Mouse (Mus musculus) left cerebral cortex, postnatal 10 days (tissue): ENCODE measurements at regions not wholly inside any gene's neighbourhood (a gene's known extent, or its start where the extent isn't known, plus 50 kb on each side); places are given as distances from the start of the nearest gene placed in this dataset.

Source experiments
- DNase-seq, 2 experiments: peaks; one replicate each; pipeline ENCODE4 v3.0.0; 2021 to 2022; ENCODE audit warnings: low spot score in 2 of 2, mixed read lengths in 1 of 2; ENCODE audit errors: extremely low spot score in 1 of 2
- intact Hi-C: fragments of 180-260 bp; cut with DNase I; formaldehyde crosslinking; loops from one replicate; pipeline ENCODE4 v1.15.1; 2025

- intact Hi-C loops, result no loop called here
- no peak for DNase-seq
Measured at GRCm38 (mm10) chr7:145051616-145052015, 111.9 kb upstream of the Ccnd1 start.

GRCm38 (mm10) chr7:145050729-145051128 is 111.0 kb upstream of the Ccnd1 start:
- intact Hi-C loops, result no loop called here
- DNase-seq, result no peak

GRCm38 (mm10) chr7:145048481-145048877 is 108.8 kb upstream of the Ccnd1 start:
- DNase-seq, result no peak
- intact Hi-C loops, result no loop called here

GRCm38 (mm10) chr7:145047771-145048480 is 108.2 kb upstream of the Ccnd1 start:
- intact Hi-C loops, result no loop called here
- DNase-seq, result peak in 1 of 2 experiments; percentile 56

- no peak for DNase-seq
- intact Hi-C loops, result no loop called here
Measured at GRCm38 (mm10) chr7:145045230-145045629, 105.5 kb upstream of the Ccnd1 start.

GRCm38 (mm10) chr7:145043455-145044149 is 103.9 kb upstream of the Ccnd1 start:
- intact Hi-C loops, result no loop called here
- DNase-seq, result no peak

- DNase-seq, result no peak
- intact Hi-C loops, result no loop called here
Measured at GRCm38 (mm10) chr7:145040871-145041270, 101.1 kb upstream of the Ccnd1 start.

GRCm38 (mm10) chr7:145034385-145034784 is 94.7 kb upstream of the Ccnd1 start:
- intact Hi-C loops, result no loop called here
- no peak for DNase-seq

GRCm38 (mm10) chr7:145031275-145031674 is 91.5 kb upstream of the Ccnd1 start:
- intact Hi-C loops, result no loop called here
- no peak for DNase-seq

GRCm38 (mm10) chr7:145030635-145031141 is 91.0 kb upstream of the Ccnd1 start:
- DNase-seq, result peak; percentile 85 to 90
- intact Hi-C loops, result no loop called here

GRCm38 (mm10) chr7:145029622-145030021 is 89.9 kb upstream of the Ccnd1 start:
- intact Hi-C loops, result no loop called here

GRCm38 (mm10) chr7:145029124-145029523 is 89.4 kb upstream of the Ccnd1 start:
- intact Hi-C loops, result no loop called here
- DNase-seq, result no peak

More at GRCm38 (mm10) chr7:145029622-145030021, 89.9 kb upstream of the Ccnd1 start:
- DNase-seq, result no peak

GRCm38 (mm10) chr7:145027061-145027460 is 87.3 kb upstream of the Ccnd1 start:
- intact Hi-C loops, result no loop called here
- no peak for DNase-seq

- DNase-seq, result peak in 1 of 2 experiments; percentile 32
- intact Hi-C loops, result no loop called here
Measured at GRCm38 (mm10) chr7:145026014-145026285, 86.2 kb upstream of the Ccnd1 start.

GRCm38 (mm10) chr7:145025186-145026013 is 85.7 kb upstream of the Ccnd1 start:
- intact Hi-C loops, result no loop called here
- DNase-seq, result peak in 1 of 2 experiments; percentile 52

GRCm38 (mm10) chr7:145024651-145025050 is 84.9 kb upstream of the Ccnd1 start:
- intact Hi-C loops, result no loop called here
- no peak for DNase-seq

- intact Hi-C loops, result no loop called here
- DNase-seq, result peak in 1 of 2 experiments; percentile 41
Measured at GRCm38 (mm10) chr7:145019137-145019536, 79.4 kb upstream of the Ccnd1 start.

- no peak for DNase-seq
- intact Hi-C loops, result no loop called here
Measured at GRCm38 (mm10) chr7:145018149-145018548, 78.4 kb upstream of the Ccnd1 start.

GRCm38 (mm10) chr7:145015463-145016085 is 75.8 kb upstream of the Ccnd1 start:
- DNase-seq, result no peak
- intact Hi-C loops, result no loop called here
